Mouse (Mus musculus) olfactory bulb, adult 2 months (tissue): ENCODE measurements around the gene Pms1.

ENCODE experiments used
- CTCF ChIP-seq: fragments of 200-500 bp; IDR thresholded peaks from 2 replicates; pipeline ENCODE4 v1.5.1; 2012; ENCODE audit warnings: low read depth, mild to moderate bottlenecking, low read length, moderate library complexity; ENCODE audit not compliant: insufficient read depth
- POLR2A ChIP-seq: fragments of 200-500 bp; IDR thresholded peaks from 2 replicates; pipeline ENCODE4 v1.6.1; 2012; ENCODE audit warnings: mild to moderate bottlenecking, low read depth, low read length, moderate library complexity; ENCODE audit not compliant: insufficient read depth

- TF ChIP-seq CTCF (no peak), POLR2A (no peak)
Measured at GRCm38 (mm10) chr1:53324827-53325494, 28.1 kb upstream of the Pms1 start.
